Mouse (Mus musculus) midbrain, embryonic 11.5 days (tissue): ENCODE data around the gene Ttc7b. TPM values are rescaled to one million over a fixed set of nuclear protein-coding genes. Genes with fewer than 3 reads are reported as not detected.

Source experiments
- ATAC-seq: fragments of 200-750 bp; cut with Nextera tagmentation; 2 replicates; pipeline ENCODE4 v1.8.0; 2017; ENCODE audit warnings: moderate TSS enrichment, moderate library complexity; ENCODE audit not compliant: low FRiP score
- DNase-seq: peaks from one replicate; pipeline ENCODE4 v3.0.0; 2015; ENCODE audit warnings: low spot score; ENCODE audit errors: missing footprints
- H3K27ac ChIP-seq: fragments of 300-500 bp; sonication (generic); 2 replicates; pipeline ENCODE4 v1.5.1; 2014; ENCODE audit warnings: low read depth, low read length
- H3K27me3 ChIP-seq: fragments of 300-500 bp; sonication (generic); 2 replicates; pipeline ENCODE4 v1.6.1; 2014; ENCODE audit warnings: mild to moderate bottlenecking, low read length, moderate library complexity, mixed read lengths; ENCODE audit not compliant: control insufficient read depth, insufficient read depth
- H3K36me3 ChIP-seq: fragments of 300-500 bp; sonication (generic); 2 replicates; pipeline ENCODE4 v1.6.1; 2014; ENCODE audit warnings: mild to moderate bottlenecking, low read length, moderate library complexity, mixed read lengths; ENCODE audit not compliant: control insufficient read depth, insufficient read depth
- H3K4me1 ChIP-seq: fragments of 300-500 bp; sonication (generic); 2 replicates; pipeline ENCODE4 v1.6.1; 2014; ENCODE audit warnings: low read length; ENCODE audit not compliant: control insufficient read depth, insufficient read depth
- H3K4me2 ChIP-seq: fragments of 300-500 bp; sonication (generic); 2 replicates; pipeline ENCODE4 v1.6.1; 2014; ENCODE audit warnings: mild to moderate bottlenecking, moderate library complexity
- H3K4me3 ChIP-seq: fragments of 300-500 bp; sonication (generic); 2 replicates; pipeline ENCODE4 v1.5.1; 2014; ENCODE audit warnings: low read depth, low read length
- H3K9ac ChIP-seq: fragments of 300-500 bp; sonication (generic); 2 replicates; pipeline ENCODE4 v1.6.1; 2014; ENCODE audit warnings: low read length
- H3K9me3 ChIP-seq: fragments of 300-500 bp; sonication (generic); 2 replicates; pipeline ENCODE4 v1.6.1; 2016; ENCODE audit warnings: low read length; ENCODE audit not compliant: control insufficient read depth
- WGBS: fragments of 180-500 bp; shearing (Covaris S2); extraction: QIAGEN DNeasy Blood & Tissue Kit; methylation state at CpG from one replicate; pipeline ENCODE4 v1.1.7; 2014; 5-methylcytosine and 5-hydroxymethylcytosine counted together
- polyA plus RNA-seq: library from polyadenylated mRNA; unstranded; fragments of >200 nt; fragmentation: Nextera tagmentation; extraction: Ambion mirVana; gene quantifications from 2 replicates; pipeline ENCODE4 v1.2.1, GENCODE M21; 2014

Gene Ttc7b
- polyA plus RNA-seq, 1 experiment from 2014 or later = 9.2 TPM

GRCm38 (mm10) chr12:100343554-100343953, 177.1 kb downstream of the Ttc7b start:
- H3K4me3 ChIP-seq = no peak overlapping the region
- no peaks in the 10 kb centered on the region for H3K36me3 ChIP-seq
- H3K27me3 ChIP-seq = no peaks in the 10 kb centered on the region
- no peak for ATAC-seq
- no peak overlapping the region for H3K4me2 ChIP-seq
- peaks cover 11% of the 10 kb centered on the region for H3K4me1 ChIP-seq
- DNase-seq = no peak
- no peaks in the 10 kb centered on the region for H3K9me3 ChIP-seq
- H3K9ac ChIP-seq = no peak overlapping the region
- WGBS = 68% methylated on average over 6 of the region's 6 CpGs
- no peak overlapping the region for H3K27ac ChIP-seq

DNA sequence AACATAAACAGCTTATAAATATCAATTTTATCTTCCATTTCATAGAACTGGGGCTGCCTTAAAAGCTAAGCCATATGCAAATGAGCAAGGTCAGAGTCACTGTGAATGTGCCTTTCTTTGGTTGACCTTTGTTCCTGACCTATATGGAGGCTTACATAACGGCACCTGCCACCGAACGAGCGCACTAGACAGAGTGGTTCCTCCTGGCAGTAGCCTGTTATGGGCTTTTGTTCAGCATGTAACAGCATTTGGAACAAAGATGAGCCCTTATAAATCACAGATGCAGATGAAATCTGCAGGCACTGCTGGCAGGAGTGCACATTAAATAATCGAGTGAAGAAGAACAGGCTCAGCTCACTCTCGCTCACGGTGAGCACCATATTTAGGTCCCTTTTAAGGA, 179.0 kb downstream of the Ttc7b start:
- Histone ChIP-seq H3K9me3 (no peaks in the 10 kb centered on the region), H3K36me3 (no peaks in the 10 kb centered on the region), H3K9ac (no peak overlapping the region), H3K4me2 (no peak overlapping the region), H3K27ac (no peak overlapping the region), H3K27me3 (no peaks in the 10 kb centered on the region), H3K4me3 (no peak overlapping the region), H3K4me1 (peaks cover 18% of the 10 kb centered on the region)
- no peak for DNase-seq
- WGBS = 72% methylated on average over 7 of the region's 7 CpGs
- ATAC-seq = no peak

DNA sequence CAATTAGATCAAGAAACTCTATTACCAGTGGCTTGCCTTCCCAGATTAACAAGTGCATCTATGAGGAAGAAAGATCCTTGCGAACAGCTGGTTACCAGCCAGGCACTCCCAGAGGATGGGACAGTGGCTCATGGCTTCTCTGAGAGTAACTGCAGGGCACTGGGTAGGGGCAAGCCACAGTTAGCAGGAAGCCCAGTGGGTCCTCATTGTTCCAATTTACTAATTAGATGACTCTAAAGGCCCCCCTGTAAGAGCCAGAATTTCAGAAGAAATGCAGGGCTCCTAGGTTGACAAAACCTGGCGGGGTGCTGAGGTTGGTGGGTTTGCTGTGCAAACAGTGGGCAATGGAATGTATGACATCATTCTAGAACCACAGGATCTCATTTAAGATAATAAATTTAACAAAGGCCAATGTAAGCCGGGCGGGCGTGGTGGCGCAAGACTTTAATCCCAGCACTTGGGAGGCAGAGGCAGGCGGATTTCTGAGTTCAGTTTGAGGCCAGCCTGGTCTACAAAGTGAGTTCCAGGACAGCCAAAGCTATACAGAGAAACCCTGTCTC, 179.6 kb downstream of the Ttc7b start:
- no peak for ATAC-seq
- H3K27ac ChIP-seq = no peak overlapping the region
- no peaks in the 10 kb centered on the region for H3K36me3 ChIP-seq
- H3K4me2 ChIP-seq = no peak overlapping the region
- 79% methylated on average over 7 of the region's 7 CpGs for WGBS
- H3K9me3 ChIP-seq = no peaks in the 10 kb centered on the region
- no peak for DNase-seq
- no peaks in the 10 kb centered on the region for H3K27me3 ChIP-seq
- peaks cover 18% of the 10 kb centered on the region for H3K4me1 ChIP-seq
- no peak overlapping the region for H3K4me3 ChIP-seq
- no peak overlapping the region for H3K9ac ChIP-seq

GRCm38 (mm10) chr12:100338055-100338454, 182.6 kb downstream of the Ttc7b start:
- DNase-seq (peak; percentile 86), ATAC-seq (peak; percentile 80)
- H3K4me3 ChIP-seq = no peak overlapping the region
- no peaks in the 10 kb centered on the region for H3K9me3 ChIP-seq
- H3K27me3 ChIP-seq = no peaks in the 10 kb centered on the region
- no peak overlapping the region for H3K9ac ChIP-seq
- peaks cover 15% of the 10 kb centered on the region for H3K4me1 ChIP-seq
- no peak overlapping the region for H3K4me2 ChIP-seq
- WGBS = 46% methylated on average over 3 of the region's 3 CpGs
- peak overlapping the region; percentile 62 for H3K27ac ChIP-seq
- no peaks in the 10 kb centered on the region for H3K36me3 ChIP-seq

- Histone ChIP-seq H3K4me1 (peaks cover 15% of the 10 kb centered on the region), H3K9ac (no peak overlapping the region), H3K9me3 (no peaks in the 10 kb centered on the region), H3K4me3 (no peak overlapping the region), H3K4me2 (no peak overlapping the region), H3K27ac (peak overlapping the region; percentile 62), H3K36me3 (no peaks in the 10 kb centered on the region), H3K27me3 (no peaks in the 10 kb centered on the region)
- WGBS = 62% methylated on average over 5 of the region's 5 CpGs
- DNase-seq (peak; percentile 89), ATAC-seq (peak; percentile 79)
These were observed 183.1 kb downstream of the Ttc7b start for GRCm38 (mm10) chr12:100337351-100338018.

DNA sequence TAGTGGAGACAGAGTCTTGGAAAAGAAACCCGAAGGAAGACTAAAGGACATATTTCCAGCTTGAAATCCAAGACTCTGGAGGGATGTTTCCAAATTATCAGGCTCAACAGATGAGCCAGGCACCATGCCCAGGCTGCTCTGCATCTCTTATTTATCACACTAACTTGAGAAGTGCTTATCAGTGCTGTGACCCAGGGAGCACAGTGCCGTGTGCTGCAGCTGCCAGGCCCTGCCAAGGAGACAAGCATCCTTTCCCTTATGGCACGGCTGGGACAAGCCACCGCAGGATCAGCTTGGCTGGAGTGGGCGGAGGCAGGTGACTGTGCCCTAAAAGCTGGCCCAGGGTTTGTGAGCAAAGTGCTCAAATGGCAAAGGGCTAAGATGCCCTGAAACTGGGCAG, 184.4 kb downstream of the Ttc7b start:
- no peak overlapping the region for H3K4me2 ChIP-seq
- WGBS = 77% methylated on average over 5 of the region's 5 CpGs
- ATAC-seq = no peak
- no peak overlapping the region for H3K27ac ChIP-seq
- H3K4me3 ChIP-seq = no peak overlapping the region
- no peaks in the 10 kb centered on the region for H3K27me3 ChIP-seq
- H3K9me3 ChIP-seq = no peaks in the 10 kb centered on the region
- H3K4me1 ChIP-seq = peaks cover 13% of the 10 kb centered on the region
- no peak for DNase-seq
- H3K36me3 ChIP-seq = no peaks in the 10 kb centered on the region
- no peak overlapping the region for H3K9ac ChIP-seq

- no peak for ATAC-seq
- Histone ChIP-seq H3K4me2 (no peak overlapping the region), H3K9ac (no peak overlapping the region), H3K9me3 (no peaks in the 10 kb centered on the region), H3K36me3 (no peaks in the 10 kb centered on the region), H3K4me1 (no peaks in the 10 kb centered on the region; the same call in 1 of the 2 replicates), H3K4me3 (no peak overlapping the region), H3K27me3 (no peaks in the 10 kb centered on the region), H3K27ac (no peak overlapping the region)
- no peak for DNase-seq
- WGBS = 91% methylated on average over 6 of the region's 6 CpGs
These were observed 188.8 kb downstream of the Ttc7b start for GRCm38 (mm10) chr12:100331806-100332205.

DNA sequence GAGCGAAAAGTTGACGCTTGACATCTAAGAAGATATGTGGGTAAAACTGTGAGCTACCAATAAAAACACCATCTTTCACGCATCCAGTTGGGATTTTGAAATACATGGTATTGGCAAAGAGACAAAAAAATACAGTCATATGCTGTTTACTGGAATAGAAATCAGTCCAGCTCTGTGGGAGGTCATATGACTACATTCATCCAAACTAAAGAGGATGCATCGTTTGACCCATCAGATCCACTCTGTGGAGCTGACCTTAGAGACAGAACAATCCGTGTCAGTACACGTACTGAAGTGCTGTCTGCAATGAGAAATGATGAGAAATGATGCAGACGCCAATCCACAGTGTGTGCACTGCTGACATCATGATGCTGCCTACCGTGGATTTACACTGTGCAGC, 190.4 kb downstream of the Ttc7b start:
- no peak for ATAC-seq
- H3K27me3 ChIP-seq = no peaks in the 10 kb centered on the region

GRCm38 (mm10) chr12:100328998-100329397, 191.6 kb downstream of the Ttc7b start:
- WGBS = 90% methylated on average over 4 of the region's 4 CpGs
- Histone ChIP-seq H3K9me3 (no peaks in the 10 kb centered on the region), H3K4me3 (no peak overlapping the region), H3K27me3 (no peaks in the 10 kb centered on the region), H3K4me1 (no peaks in the 10 kb centered on the region), H3K27ac (no peak overlapping the region), H3K36me3 (no peaks in the 10 kb centered on the region; the same call in 1 of the 2 replicates), H3K9ac (no peak overlapping the region), H3K4me2 (no peak overlapping the region)
- DNase-seq = no peak
- ATAC-seq = no peak

More for the DNA sequence above, 190.4 kb downstream of the Ttc7b start:
- Histone ChIP-seq H3K9ac (no peak overlapping the region), H3K4me3 (no peak overlapping the region), H3K4me2 (no peak overlapping the region), H3K9me3 (no peaks in the 10 kb centered on the region), H3K27ac (no peak overlapping the region), H3K4me1 (no peaks in the 10 kb centered on the region), H3K36me3 (no peaks in the 10 kb centered on the region; the same call in 1 of the 2 replicates)
- 95% methylated on average over 8 of the region's 8 CpGs for WGBS
- no peak for DNase-seq
